Mouse (Mus musculus) G1E (cell line): ENCODE measurements around the gene Ppbp.

ENCODE experiments used
- CTCF ChIP-seq: IDR thresholded peaks from 2 replicates; pipeline ENCODE4 v1.5.1; 2012; ENCODE audit warnings: low read depth, low read length, inconsistent platforms, mixed read lengths
- TAL1 ChIP-seq: conservative IDR thresholded peaks from 2 replicates; pipeline ENCODE4 v1.6.1; 2012; ENCODE audit warnings: low read depth, low read length, inconsistent platforms, mixed read lengths

GRCm38 (mm10) chr5:90794195-90794625 is 25.9 kb downstream of the Ppbp start, which contains the start of gene Cxcl15:
- TF ChIP-seq CTCF (no peak), TAL1 (no peak)
